Mouse (Mus musculus) CD8-positive naive resting alpha-beta T cell, adult 2 months (primary cell): ENCODE measurements around the gene Gpr22.

ENCODE experiments used
- DNase-seq, 2 experiments: peaks; one replicate each; pipeline ENCODE4 v3.0.0; 2022; ENCODE audit warnings: low read depth in 2 of 2, low spot score in 2 of 2

Gpr22 gene

DNA sequence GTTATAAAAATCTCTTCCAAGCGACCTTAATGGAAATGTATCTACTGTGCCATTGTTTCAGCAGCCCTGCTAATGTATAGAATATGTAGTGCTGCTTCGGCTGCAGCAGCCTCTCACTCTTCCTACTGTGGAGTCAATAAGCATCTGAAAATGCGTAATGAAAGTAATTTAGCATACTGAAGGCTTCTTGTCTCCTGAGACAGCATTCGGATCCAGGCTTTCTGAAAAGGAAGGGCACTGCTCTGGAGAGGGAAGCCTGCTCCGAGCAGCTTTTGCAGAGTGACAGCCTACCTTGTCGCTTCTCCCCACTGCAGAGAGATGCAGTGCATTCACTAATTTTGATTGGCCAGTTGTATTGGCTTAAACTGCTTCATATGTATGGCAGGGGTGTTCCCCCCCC, at the start of gene Gpr22:
TSS of gene Gpr22 (minus strand) at position 348 of the 400 bp plus-strand sequence.
- no peak for DNase-seq

DNA sequence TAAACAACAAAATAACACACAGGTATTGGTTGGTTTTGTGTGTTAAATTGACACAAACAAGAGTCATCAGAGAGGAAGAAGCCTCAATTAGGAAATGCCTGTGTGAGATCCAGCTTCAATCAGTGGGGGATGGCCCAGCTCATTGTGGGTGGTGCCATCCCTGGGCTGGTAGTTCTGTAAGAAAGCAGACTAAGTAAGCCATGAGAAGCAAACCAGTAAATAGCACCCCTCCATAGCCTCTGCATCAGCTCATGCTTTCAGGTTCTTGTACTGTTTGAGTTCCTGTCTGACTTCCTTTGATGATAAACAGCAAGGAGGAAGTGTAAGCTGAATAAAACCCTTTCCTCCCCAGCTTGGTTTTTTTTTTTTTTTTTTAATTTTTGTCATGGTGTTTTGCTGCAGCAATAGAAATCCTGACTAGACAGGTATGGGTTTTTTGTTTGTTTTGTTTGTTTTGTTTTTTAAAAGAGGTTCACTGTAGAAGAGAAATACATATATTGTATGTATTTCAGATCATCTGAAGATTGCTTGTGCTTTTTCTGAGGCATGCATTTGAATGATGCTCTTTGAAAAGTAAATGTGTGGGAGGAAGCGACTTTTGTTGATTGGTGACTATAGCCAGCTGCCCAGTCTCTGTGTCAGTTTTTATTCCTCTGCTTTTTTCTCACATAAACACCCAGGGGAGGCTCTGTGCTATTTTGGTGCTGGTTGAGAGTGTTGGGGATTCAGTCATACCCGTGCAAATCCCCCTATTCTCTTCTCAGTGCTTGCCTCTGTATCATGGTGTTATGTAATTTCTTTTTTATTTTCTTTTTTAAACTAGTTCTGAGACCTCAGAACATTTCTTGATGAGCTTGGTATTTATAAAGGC, 42.4 kb upstream of the Gpr22 start:
- DNase-seq, result peak in 1 of 2 experiments; percentile 3

DNA sequence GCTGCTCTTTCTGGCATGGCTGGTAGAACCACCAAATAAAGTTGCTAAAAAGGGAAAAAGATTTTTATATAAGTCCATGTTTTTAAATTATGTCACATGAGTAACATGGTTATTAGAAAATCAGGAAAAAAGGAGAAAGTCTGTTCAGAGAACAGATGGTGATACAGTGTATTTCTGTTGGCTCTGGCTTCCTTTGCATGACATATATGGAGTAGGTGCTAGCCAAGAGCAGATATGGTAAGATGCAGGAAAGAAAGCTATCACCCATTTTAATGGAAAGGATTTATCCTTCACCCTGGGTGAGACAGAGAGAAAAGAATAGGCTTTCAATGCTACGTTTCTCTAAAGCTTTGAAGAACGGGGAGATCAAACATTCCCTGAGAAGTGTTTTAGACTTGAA, 40.7 kb upstream of the Gpr22 start:
- no peak for DNase-seq

DNA sequence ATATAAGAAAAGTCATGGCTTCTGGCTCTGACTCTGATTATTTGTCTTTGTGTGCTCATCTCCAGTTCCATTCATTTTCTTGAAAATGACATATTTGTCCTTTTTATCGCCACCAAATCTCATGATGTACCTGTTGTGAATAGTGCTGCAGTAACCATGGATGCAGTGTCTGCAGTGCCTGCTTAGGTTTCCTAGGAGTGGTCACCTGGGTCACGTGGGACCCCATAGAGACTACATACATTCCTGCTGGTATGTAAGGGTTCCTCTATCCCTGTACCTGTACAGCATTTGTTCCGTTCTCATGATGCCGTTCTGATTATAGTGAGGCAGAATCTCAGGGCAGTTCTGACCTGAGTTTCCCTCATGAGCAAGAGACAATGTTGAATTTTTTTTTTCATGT, 36.1 kb upstream of the Gpr22 start:
- no peak for DNase-seq

DNA sequence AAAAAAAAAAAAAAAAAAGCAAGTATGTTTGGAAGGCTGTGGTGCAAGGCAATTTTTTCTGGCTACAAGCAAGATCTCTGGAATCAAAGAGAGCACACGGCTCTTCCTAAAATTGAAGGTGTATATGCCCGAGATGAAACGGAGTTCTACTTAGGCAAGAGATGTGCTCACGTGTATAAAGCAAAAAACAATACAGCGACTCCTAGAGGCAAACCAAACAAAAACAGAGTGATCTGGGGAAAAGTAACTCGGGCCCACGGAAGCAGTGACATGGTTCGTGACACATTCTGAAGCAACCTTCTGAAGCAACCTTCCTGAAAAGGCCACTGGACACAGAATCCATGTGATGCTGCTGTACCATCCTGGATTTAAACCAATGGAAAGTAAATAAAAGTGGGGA, 33.6 kb upstream of the Gpr22 start:
- DNase-seq, result no peak

DNA sequence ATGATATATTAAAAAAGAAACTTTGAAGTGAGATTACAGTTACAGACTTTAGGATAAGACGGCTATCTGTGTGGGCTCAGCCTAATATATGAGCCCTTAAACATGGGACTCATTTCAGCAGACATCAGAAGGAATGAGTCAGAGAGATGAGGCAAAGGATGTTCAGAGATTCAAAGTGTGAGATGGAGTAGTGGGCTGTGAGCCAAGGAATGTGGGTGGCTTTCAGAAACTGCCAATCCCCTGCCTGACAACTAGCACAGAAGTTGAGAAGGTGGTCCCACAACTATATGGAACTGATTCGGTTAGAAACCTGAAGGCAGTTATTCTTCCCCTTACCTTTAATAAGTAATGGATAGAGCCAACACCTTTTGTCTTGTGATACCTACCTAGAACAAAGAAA, 20.9 kb upstream of the Gpr22 start:
- DNase-seq, result no peak

DNA sequence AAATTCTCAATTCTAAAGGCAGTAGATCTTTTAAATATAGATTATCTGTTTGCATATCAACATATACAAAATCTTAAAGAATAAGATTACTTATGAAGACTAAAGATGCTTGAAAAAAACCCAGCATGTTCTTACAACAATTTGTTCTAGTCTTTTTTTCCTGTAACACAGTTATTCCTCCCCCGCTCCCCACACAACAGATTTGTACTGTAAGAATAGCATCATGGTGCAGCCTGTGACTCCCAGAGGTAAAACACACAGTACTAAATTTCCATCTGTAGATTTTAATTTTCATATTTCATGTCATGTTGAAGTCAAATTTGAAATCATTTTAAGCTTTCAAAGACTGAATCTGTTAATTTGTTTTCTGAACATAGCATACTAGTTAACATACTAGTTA, 16.4 kb upstream of the Gpr22 start:
- no peak for DNase-seq

DNA sequence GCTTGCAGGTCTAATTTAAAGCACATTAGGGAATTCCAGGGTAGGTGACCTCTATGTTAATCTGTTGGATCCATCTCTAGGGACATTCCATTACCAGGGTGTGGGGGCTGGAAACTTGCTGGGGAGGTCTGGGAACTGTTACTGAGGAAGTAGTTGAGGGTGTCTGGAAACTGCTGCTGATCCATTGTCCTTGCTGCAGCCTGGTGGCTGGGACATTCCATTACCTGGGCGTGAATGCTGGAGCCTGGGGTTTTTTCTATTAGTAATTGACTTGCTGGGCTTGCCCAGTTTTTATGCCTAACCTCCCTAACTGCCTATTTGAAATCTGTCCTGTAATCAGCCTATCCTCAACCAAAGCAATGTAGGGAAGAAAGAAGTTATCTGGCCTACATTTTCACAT, 13.0 kb upstream of the Gpr22 start:
- DNase-seq, result no peak

DNA sequence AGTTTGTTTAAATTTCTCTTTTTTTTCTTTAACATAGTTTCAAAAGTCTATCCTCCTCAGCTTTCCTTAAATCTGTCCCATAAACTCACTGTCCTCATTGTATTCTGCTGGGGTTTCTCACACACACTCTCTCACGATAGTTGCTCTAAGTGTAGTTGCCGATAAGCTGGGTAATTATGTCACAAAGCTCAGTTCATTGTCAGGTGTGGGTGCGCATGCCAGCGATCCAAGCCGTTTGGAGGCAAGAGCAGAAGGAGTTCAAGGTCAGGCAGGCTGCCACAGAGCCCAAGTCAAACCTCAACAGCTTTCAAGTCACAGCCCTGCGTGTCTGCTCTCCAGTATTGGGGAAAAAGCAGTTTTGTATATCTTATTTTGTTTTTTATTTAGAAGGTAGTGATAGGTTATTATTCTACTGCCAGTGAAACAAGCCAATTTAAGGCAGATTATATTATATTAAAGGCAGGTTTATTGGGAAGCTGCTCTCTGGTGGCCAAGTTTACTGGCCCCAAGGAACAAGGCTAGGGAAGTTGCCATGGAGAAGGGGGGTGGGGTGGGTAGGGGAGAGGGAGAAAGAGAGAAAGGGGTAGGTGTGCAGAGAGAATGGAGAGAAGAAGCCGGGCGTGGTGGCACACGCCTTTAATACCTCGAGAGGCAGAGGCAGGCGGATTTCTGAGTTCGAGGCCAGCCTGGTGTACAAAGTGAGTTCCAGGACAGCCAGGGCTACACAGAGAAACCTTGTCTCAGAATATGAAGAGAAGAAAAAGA, 11.9 kb upstream of the Gpr22 start:
- no peak for DNase-seq

DNA sequence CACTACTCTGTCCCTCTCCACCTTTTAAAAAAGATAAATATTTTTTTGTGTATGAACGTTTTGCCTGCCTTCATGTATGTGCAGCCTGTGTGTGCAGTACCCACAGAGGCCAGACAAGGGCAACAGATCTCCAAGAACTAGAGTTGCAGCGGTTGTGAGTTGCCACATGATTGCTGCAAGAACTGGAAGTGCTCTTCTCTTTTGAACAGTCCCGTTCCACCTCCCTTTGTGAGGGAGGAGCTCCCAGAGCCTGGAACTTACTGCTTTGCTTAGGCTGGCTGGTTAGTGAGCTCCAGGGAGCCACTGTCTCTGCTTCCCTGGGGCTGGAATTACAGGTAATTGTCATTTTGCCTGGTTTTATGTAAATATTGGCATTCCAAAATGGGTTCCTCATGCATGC, 10.8 kb upstream of the Gpr22 start:
- no peak for DNase-seq

DNA sequence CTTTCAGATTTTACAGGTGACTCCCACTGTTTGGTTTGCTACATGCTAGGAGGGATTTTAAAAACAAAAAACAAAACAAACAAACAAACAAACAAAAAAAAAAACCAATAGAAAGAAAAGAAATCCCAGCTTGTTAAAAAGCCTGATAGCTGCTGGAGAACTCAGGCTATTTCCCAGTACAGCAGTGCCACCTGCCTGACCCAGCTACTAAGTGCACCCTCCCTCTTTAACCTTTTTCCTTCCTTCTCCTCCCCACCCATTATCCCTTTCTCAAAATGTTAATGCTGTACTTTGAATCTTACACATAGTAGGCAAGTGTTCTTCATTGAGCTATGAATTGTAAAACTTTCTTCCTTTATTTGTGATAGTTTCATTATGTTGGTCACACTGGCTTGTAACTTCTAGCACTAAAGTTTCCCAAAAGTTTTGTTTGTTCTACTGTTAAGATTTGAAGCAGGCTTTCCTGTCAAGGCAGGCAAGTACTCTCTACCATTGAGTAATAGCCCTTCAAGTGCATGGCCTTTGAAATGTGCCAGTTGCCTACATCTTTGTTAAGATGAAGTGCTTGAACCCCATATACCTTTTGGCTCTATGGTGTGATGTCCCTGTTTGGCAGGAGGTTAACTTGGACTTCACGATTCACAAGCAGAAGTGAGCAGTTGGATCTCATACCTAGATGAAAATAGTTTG, 6.0 kb upstream of the Gpr22 start:
- DNase-seq, result no peak

DNA sequence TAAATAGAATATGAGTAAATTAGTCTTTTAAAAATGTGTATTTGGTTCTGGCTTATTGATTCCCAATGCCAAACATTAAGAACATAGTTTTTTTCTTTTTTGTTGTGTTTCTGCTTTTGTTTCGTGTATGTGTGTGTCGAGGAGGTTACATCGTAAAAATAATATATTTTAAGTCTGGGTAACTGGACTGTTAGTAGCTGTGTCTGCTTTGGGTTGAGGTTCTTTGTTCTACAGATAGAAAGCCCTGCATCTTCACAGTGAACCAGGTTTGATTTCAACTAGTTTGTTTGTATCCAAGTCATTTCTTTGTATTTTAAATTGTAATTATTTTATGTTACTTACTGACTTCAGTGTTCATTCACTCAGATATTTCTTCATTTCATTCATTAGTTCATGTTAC, 323 bp upstream of the Gpr22 start:
- no peak for DNase-seq

DNA sequence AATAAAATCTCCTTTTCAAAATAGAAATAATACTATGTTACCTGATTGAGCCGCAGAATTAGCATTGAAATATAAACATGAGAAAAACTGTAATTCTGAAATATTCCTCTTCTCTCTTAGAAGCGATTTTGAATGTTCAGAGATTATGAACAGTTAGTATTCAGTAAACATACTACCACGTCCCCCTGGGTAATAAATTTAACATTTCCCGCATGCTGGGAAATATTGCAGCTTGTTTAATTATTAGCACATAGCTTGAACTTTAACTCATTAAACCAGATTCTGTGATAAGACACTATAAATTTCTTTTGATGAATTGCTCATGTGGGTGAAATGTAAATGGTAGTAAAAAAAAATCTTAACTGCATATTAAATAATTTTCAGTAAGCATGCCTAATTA, 1.0 kb downstream of the Gpr22 start:
- DNase-seq, result no peak

DNA sequence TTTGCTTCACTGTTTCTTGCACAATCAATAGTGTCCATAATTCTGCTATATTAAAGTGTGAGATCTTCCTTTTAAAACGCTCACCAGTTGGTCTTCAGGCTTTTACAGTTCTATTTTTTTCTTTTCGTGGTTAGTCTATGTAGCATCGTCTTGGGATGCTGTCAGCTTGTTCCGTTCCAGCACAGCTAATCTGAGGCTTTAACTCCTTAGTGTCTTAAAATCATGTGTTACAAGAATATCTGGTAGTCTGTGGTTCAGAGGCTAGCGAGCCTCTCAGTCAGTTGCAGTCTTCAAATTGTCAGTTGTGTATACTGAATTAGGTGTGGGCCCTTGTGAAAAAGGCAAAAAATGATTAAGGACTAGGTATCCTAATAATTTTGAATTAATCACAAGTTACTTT, 1.5 kb downstream of the Gpr22 start:
- DNase-seq, result no peak

DNA sequence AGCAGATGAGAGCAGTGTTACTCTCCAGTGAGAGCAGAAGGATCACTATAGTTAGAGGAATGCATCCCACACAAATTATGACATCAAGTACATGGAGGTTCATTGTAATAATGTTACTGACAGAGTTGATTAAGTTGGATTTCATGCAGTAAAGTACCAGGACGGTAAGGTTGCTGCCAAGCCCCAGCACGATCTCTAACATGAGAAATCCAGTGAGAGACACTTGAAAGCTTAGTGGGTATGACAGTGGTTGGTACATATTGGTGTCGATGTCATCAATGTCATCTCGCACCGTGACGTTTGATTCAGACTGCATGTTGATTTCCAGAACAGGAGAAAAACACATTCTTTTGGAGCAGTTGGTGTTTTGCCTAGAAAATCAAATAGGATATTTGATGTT, 4.1 kb downstream of the Gpr22 start:
- DNase-seq, result no peak

DNA sequence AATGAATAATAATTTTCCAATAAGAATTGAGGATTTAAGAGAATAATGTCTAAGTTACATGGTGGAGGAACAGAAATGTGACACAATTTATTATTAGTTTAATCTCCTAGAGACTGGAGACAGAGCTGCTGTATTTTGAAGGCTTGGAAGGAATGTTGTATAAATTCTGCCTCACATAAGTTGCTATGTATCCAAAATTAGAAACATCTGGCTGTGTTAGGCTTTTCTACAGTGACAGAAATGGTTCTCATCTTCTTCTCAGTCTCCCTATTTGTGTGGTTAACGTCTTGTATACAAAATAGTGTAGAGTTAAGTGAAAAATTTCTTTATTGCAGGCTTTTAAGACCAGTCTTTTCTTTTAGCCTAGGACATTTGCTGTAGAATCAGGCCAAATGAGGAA, 6.2 kb downstream of the Gpr22 start:
- no peak for DNase-seq

DNA sequence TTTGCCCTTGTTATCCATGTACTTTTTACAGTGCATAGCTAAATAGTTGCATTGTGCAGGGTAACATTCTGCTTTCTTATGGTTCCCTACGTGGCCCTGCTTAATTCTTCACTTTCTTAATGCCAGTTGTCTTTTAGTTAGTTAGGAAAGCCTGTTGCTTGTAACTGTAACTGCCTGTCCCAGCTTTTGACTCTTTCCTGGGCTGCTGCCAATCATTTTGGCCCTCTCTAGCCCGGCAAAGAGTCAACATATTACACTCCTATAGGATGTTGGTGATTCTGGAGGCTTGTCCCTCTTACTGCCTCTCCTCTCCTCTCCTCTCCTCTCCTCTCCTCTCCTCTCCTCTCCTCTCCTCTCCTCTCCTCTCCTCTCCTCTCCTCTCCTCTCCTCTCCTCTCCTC, 7.6 kb downstream of the Gpr22 start:
- DNase-seq, result no peak

DNA sequence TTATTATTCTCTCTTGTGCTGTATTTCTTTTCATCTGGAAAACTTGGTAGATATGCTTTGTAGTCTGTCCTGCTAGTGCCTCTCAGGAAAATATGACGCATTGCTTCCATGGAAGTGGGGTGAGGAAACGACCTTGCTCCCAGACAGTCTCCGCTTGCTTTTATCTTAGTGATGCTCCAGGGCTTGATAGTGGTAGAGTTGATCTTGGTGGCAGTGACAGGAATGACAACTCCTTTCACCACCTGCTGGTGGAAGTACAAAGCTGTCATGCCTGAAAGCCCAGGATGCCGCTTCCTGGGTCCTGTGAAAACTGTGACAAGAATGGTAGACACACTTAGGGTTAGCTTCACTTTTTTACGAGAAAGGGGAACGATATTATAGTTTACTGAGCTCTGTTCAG, 9.8 kb downstream of the Gpr22 start:
- no peak for DNase-seq

DNA sequence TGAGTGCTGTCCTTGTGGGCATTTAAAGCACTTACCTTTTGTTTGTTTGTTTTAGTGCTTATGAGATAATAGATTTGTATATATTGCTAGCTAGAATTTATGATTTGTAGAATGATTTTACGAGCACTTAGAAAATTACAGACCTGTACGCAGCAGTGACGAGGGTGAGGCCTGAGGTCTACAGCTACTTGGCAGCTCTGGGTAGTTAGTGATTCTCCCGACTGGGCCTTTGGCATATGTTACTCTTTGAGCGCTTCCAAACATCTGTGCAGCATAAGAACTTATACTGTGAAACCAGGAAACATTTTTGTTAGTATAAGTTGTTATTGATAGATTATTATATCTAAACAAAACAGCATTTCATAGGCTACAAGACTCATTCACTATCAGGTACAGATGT, 12.3 kb downstream of the Gpr22 start:
- DNase-seq, result no peak

DNA sequence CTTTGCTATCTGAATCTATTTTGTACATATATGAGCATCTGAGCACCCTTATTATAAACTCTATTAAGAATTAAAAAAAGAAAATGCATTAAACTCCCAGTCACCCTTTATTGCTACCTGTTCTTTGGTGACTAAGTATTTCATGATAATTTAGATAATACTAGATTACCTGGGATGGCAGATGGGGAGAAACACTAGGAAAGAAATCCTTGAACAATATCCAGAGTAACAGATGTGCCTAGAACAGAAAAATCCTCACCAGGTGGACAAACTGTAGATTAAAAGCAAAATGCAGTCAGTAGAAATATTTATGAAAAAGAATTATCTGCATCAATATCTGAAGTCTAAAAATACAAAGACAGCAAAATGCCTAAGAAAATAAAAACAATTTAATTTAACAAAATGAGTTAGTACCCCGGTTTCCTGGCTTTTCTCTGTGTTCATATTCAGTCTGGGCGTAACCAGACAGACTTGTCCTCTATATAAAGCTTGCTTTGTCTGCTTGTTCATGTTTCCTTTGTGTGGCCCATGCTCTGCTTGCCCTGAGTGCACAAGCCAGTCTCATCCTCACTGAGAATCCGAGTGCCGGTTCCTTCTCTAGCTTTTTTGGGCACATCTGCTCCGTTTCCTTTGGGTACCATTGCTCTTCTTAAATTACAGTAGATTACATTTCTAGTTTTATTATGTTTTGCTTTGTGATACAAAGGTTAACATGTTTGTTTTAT, 13.0 kb downstream of the Gpr22 start:
- no peak for DNase-seq

DNA sequence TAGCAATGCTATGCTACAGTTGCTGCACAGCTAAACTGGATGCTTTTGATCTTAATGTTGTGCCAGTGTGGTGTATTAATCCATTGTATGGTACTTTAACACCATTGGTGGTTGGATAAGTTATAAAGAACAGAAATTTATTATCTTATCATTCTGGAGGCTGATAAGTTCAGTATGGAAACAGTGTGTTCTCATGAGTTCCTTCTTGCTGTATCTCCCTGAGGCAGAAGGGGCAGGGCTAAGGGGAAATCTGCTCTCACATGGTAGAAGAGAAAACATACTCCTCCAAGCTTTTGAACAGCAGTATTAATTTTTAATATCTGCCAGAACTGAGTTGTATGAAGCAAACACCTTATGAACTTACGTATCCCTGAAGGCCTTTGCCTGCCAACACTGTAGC, 20.5 kb downstream of the Gpr22 start:
- DNase-seq, result no peak
